Mouse (Mus musculus): ENCODE measurements around the gene Slc35g1.
A peak's percentile ranks its signal among the peaks of the same experiment; 100 is the strongest.

Slc35g1 gene

DNA sequence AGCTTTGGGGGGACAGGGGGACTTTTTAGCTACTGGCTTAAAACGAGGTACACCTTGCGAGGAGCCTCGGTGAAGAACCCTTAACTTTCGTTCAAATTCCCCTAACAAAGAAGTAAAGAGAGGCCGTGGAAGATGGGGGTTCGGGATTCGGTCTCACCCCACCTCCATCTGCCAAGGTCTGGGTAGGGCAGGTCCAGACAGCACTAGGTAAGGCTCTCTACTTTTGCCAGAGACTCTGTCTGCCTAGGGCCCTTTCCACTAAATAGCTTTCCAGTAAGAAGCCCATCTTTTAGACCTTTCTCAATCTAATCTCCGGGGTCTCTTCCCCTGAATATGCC lies 822 bp downstream of the Slc35g1 start:
- no peak for DNase-seq

DNA sequence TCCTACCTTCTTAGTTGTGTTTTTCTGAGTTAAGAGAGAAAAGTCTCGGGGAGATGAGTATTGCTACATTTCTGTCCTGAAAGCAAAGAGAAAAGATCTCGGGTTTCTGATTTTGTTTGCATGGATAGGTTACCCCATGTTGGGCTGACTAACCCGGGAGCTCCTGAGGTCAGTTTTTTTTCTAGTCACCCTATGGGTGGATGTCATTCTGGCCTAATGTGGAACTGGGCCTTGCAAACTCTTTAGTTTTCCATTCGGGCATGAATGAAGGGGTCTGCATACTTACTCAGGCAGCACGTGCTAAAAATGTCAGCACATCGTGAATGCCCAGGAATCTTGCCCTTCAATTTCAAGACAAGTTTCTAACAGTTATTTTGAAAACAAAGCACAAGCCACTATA lies 1.2 kb downstream of the Slc35g1 start:
- DNase-seq, result no peak

GRCm38 (mm10) chr19:38398966-38399365 lies 3.2 kb downstream of the Slc35g1 start:
- DNase-seq, result no peak

- no peak for DNase-seq
These were observed 5.1 kb downstream of the Slc35g1 start for GRCm38 (mm10) chr19:38400851-38401250.

DNA sequence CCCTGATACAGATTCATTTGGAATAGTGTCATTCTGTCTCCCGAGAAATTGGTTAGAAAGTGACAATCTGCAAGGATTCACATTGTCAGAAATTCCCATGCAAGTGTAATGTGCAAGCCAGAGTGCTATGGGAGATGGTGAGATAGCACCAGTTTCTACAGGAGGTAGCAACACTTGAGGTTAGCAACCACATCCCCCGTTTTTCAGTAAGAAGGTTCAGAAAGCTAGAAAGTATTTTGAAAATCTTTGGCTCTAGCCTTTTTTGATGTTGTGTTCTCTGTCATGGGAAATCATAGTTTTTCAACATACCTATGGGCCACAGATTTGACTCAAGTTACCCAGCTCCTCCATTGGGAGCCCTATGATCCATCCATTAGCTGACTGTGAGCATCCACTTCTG lies 5.6 kb downstream of the Slc35g1 start:
- peak; percentile 3 for DNase-seq

GRCm38 (mm10) chr19:38410357-38411056 lies 14.7 kb downstream of the Slc35g1 start:
- DNase-seq, result no peak

DNA sequence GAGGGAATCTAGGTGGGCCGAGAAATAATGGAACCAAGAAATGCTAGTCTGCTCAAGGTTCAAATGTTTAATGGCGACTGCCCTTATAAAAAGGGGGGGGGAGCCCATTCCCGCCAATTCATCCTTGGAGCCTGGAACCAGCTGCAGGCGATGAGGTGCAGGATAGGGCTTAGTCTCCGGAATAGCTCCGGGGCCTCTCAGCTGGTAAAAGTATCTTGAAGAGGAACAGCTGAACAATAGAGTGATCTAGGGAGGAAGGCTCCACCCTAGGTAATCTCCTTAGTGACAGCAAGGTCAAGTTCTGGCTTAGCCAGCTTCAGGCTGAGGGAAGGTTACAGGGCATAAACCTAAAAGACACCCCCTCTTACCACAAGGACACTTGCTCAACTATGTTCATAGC lies 18.1 kb downstream of the Slc35g1 start:
- no peak for DNase-seq

GRCm38 (mm10) chr19:38418819-38419423 lies 23.1 kb downstream of the Slc35g1 start:
- DNase-seq, result no peak

DNA sequence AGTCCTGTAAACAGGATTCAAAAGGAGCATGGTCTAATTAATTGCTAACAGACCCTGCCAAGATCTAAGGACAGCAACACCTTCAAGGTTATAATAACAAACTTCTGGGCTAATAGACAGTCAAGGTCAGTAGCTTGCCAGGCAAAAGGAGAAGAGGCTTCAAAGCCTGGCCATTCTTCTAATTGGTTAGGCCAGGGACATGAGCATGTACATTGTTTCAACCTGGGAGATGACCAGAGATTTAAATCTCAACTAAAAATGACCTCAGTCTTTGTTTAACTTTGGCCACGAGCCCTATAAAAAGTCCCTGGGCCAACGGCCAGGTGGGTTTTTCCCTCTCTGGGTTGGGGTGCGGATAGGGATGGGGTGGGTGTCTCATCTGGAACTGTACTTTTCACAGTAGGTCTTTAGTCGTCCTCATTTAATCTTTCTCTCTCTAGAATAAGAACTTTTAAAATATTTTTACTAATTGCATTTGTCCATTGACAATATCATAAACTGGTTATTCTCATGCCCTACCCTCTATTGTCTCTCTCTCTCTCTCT lies 25.0 kb downstream of the Slc35g1 start:
- DNase-seq, result no peak

- DNase-seq, result peak; percentile 16
These were observed 25.7 kb downstream of the Slc35g1 start for GRCm38 (mm10) chr19:38421436-38421835.

DNA sequence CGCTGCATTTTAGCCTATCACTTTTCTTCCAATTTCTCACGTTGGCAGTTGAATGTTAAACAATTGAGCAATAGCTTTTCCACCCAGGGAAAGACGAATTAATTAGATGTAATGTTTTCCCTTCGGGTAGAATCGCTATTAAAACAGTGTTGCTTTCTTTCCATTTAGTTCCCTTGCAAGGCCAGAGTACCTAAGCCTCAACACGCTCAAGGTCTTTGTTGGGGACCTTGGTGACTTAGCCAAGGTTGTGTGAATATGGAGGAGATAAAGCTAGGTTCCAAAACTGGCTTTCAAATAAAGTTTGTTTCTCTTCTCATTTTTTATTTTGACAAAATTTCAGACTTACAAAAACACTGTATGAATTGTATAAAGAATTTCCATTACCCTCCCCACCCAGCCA lies 27.1 kb downstream of the Slc35g1 start:
- DNase-seq, result no peak

DNA sequence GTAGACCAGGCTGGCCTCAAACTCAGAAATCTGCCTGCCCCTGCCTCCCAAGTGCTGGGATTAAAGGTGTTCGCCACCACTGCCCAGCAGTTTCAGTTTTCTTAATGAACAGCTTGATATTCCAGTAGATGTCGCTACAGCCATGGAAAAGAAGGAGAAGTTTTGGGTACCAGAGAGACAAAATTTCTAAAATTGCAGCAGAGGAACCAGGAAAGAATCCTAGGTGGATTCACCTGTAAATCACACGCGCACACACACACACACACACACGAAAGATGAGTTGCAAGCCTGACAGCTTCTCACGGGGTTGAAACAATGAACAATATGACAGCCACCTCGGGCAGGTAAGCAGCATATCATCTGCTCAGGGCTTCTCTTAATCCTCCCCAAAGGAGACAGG lies 28.1 kb downstream of the Slc35g1 start:
- no peak for DNase-seq

GRCm38 (mm10) chr19:38424581-38424980 lies 28.8 kb downstream of the Slc35g1 start:
- no peak for DNase-seq

- DNase-seq, result peak; percentile 25
These were observed 33.5 kb downstream of the Slc35g1 start for GRCm38 (mm10) chr19:38429269-38429668.

GRCm38 (mm10) chr19:38430475-38430874 lies 34.7 kb downstream of the Slc35g1 start:
- no peak for DNase-seq

GRCm38 (mm10) chr19:38431326-38431725 lies 35.5 kb downstream of the Slc35g1 start:
- DNase-seq, result no peak

GRCm38 (mm10) chr19:38432021-38432420 lies 36.2 kb downstream of the Slc35g1 start:
- DNase-seq, result no peak

- no peak for DNase-seq
These were observed 37.6 kb downstream of the Slc35g1 start for GRCm38 (mm10) chr19:38433381-38433780.

- no peak for DNase-seq
These were observed 39.4 kb downstream of the Slc35g1 start for GRCm38 (mm10) chr19:38435221-38435620.

- no peak for DNase-seq
These were observed 46.1 kb downstream of the Slc35g1 start for GRCm38 (mm10) chr19:38441860-38442259.

DNA sequence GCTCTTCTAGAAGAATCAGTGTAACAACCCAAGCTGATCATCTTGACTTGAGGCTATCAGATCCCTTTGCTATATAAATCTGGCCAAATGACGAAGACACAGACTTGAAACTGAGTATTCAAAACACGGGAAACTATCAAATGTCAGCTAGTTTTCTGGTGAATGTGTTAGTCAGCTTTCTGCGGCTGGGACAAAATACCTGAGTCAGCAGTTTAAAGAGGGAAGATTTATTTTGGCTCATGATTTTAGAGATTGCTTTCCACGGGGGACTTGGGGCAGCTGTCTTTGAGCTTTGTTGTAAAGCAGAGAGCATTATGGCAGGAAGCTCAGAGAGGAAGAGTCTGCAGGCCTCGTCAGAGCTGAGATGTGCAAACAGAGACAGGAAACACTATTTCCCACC lies 50.0 kb downstream of the Slc35g1 start:
- DNase-seq, result no peak

All from thymus, postnatal 25 days (tissue).